Mouse (Mus musculus) E14TG2a.4 (cell line): ENCODE data around the gene Rap1gap2.

Experiments
- CTCF ChIP-seq: conservative IDR thresholded peaks from 2 replicates; pipeline ENCODE4 v1.5.1; 2014; ENCODE audit warnings: low read length
- POU5F1 ChIP-seq: IDR thresholded peaks from 2 replicates; pipeline ENCODE4 v1.6.1; 2014; ENCODE audit warnings: low read length, borderline replicate concordance

DNA sequence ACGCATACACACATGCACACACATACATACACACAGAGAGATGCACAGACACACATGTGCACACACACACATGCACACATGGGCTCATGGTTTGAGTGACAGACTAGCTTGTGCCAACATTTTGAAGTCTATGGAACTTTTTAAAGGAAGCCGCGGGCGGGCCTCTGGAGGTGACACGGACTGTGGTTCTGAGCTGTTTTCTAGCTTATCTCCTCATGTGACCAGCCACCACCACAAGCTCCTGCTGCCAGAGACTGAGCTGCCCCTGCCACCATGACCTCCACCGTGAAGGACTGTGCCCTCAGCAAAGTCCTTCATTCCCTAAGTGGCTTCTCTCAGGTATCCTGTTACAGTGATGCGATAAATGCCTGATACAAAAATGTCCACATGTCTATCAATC, 76.3 kb downstream of the Rap1gap2 start:
- TF ChIP-seq CTCF: no peak
- TF ChIP-seq POU5F1: no peak
